Mouse (Mus musculus): ENCODE results near the gene Psmd9.

DNA sequence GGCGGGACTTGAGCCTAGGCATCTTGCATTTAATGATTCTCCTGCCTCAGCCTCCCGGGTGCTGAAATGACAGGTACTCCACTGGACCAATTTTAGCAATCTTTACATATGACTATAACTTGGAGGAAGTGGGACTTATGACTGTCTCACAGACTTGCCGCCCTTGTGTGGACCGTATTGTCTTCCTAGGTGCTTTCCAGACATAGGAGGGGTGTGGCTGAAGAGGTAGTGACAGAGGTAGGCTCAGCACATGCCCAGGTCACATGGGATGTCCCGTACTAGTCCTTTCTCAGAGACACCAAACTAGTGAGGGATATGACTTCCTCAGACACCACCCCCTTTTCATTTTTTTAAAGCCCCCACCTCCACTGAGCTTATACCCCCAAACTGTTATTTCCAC lies 9.6 kb downstream of the Psmd9 start:
- TF ChIP-seq POLR2A (IDR thresholded peaks at IDR 0.05; ENCODE audit: control insufficient read depth, low read depth, low read length): no peak
- TF ChIP-seq CTCF (IDR thresholded peaks at IDR 0.05; ENCODE audit: control insufficient read depth, insufficient read depth, insufficient replicate concordance, low read depth, low read length): no peak

Data from testis, adult 2 months (tissue).